Mouse (Mus musculus) cerebellum, adult 2 months (tissue): Measurements from ENCODE around the gene Meis1. TPM values are rescaled to one million over a fixed set of nuclear protein-coding genes. Genes with fewer than 3 reads are reported as not detected.

Experiments used
- DNase-seq, 2 experiments: peaks; one replicate each; pipeline ENCODE4 v3.0.0; 2021
- H3K27ac ChIP-seq: fragments of 200-500 bp; 2 replicates; pipeline ENCODE4 v1.5.1; 2012; ENCODE audit warnings: low read length, control low read depth, inconsistent platforms; ENCODE audit not compliant: insufficient read depth
- H3K27me3 ChIP-seq: fragments of 200-500 bp; 2 replicates; pipeline ENCODE4 v1.6.1; 2012; ENCODE audit warnings: inconsistent platforms, mild to moderate bottlenecking, low read length, moderate library complexity; ENCODE audit not compliant: control insufficient read depth, insufficient read depth
- H3K4me1 ChIP-seq: fragments of 200-500 bp; 2 replicates; pipeline ENCODE4 v1.6.1; 2011; ENCODE audit warnings: low read length; ENCODE audit not compliant: control insufficient read depth, insufficient read depth
- H3K4me3 ChIP-seq: fragments of 200-500 bp; replicated peaks from 2 replicates; pipeline ENCODE3; 2011; ENCODE audit warnings: mild to moderate bottlenecking, low read depth, low read length, control low read depth; ENCODE audit not compliant: insufficient read depth
- CTCF ChIP-seq: fragments of 200-500 bp; IDR thresholded peaks from 2 replicates; pipeline ENCODE4 v1.5.1; 2011; ENCODE audit warnings: low read depth, mild to moderate bottlenecking, control low read depth, low read length, moderate library complexity, borderline replicate concordance; ENCODE audit not compliant: insufficient read depth
- POLR2A ChIP-seq: fragments of 200-500 bp; IDR thresholded peaks from 2 replicates; pipeline ENCODE4 v1.6.1; 2011; ENCODE audit warnings: low read length, control low read depth, borderline replicate concordance; ENCODE audit not compliant: insufficient read depth
- WGBS: fragments of 180-500 bp; shearing (Covaris S2); methylation state at CpG from one replicate; pipeline ENCODE4 v1.1.7; 2018; 5-methylcytosine and 5-hydroxymethylcytosine counted together
- polyA plus RNA-seq: library from polyadenylated mRNA; depleted of rRNA; stranded (reverse); fragments of >200 nt; gene quantifications from 2 replicates; pipeline ENCODE4 v1.2.3, GENCODE M21; 2012

Gene Meis1
- polyA plus RNA-seq, 1 experiment, result 46.3 TPM

GRCm38 (mm10) chr11:18872118-18872751 lies 146.6 kb downstream of the Meis1 start:
- H3K4me3 ChIP-seq, result peak overlapping the region; percentile 71
- peak in 1 of 2 experiments; percentile 23 for DNase-seq
- 9% methylated on average over 12 of the region's 12 CpGs for WGBS
- H3K4me1 ChIP-seq, result peaks cover 7% of the 10 kb centered on the region; the same call in 1 of the 2 replicates
- H3K27me3 ChIP-seq, result no peaks in the 10 kb centered on the region
- peak overlapping the region; percentile 93 for H3K27ac ChIP-seq
- TF ChIP-seq CTCF (no peak), POLR2A (no peak)

DNA sequence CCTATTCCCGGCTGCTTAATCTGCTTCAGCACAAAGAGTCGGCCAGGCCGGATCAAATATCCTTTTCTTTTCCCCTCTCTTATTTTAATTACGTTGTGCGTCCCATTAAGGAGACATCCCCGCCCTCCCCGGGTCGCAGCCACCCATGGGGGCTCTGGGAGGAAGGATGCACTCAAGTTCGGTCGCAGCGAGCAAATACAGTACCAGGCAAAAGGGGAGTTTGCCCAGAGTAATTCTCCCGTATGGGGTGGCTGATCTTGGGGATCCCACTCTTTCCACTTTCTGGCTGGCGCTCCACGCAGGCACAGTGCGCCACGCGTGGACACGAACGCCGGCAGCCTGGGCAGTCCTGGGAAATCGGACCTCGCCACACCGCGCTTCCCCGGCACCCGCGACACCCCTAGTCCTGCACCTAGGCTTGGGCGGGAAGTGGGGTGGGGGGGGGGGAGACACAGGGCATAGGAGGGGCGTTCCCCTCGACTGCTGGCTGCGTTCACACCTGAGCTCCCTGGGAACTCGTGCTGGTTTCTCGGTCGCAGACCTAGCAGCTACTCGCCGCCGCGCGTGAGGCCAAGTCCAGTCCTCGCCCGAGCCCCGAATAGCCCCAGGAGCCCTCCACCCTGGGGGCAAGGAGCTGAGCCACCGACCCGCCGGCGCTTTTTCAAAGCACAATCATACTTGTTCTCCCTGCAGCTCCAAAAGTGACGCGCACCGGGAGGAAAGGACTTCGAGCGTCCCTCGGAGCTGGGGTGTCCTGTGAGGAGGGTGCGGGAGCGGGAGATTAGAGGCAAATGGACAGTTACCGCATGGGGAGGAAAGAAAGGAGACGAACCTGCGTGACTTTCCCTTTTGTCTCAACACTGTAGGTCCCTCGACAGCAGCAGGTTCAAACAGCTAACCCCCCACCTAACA lies 147.4 kb downstream of the Meis1 start:
- under 1% methylated on average over 58 of the region's 58 CpGs for WGBS
- peak overlapping the region; percentile 71 for H3K4me3 ChIP-seq
- peak; percentile 77 to 86 for DNase-seq
- no peak; the same call in 1 of the 2 replicates for TF ChIP-seq CTCF
- TF ChIP-seq POLR2A, result 0 out of 2 replicates have a peak, but pooled peaks have one; percentile 25
- peaks cover 7% of the 10 kb centered on the region; the same call in 1 of the 2 replicates for H3K4me1 ChIP-seq
- H3K27me3 ChIP-seq, result no peaks in the 10 kb centered on the region
- H3K27ac ChIP-seq, result peak overlapping the region; percentile 93

DNA sequence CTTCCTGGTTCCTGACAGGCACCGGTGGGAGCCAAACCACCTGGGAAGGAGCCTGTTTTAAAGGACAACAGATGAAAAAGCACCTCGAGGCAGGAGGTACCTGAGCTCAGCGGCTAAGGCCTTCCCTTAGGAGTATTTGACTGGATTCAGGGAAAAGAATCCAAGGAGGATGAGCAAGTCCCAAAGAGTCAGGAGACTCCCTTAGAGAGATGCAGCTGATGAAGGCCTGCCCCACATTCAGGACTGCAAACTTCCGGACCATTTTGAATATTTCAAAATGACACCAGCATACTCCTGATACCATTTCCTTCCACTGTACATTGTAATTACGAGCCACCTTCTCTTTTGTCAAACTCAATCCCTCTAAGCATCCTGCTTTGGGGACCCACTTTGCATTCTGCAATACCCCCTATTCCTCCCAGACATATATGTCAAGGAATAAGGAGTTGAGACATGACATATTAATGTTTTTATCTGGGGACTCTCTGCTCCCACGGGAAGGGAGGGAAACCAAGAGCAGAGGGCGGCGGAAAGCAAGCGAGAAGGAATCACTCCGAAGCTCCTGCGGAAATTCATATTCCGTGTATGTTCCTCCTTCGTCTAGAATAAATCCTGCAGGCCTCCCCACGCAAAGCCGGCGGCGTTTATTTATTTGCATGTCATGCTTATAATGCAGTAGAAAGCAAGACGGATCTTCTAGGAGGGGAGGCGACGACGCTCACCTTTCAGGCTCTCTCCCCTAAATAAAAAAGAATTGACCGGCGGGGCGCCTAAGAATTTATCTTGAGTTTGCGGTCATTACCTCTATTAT lies 148.5 kb downstream of the Meis1 start:
- no peaks in the 10 kb centered on the region for H3K27me3 ChIP-seq
- H3K4me1 ChIP-seq, result peaks cover 7% of the 10 kb centered on the region; the same call in 1 of the 2 replicates
- peak overlapping the region; percentile 58 for H3K4me3 ChIP-seq
- WGBS, result 11% methylated on average over 25 of the region's 25 CpGs
- TF ChIP-seq POLR2A (peak; percentile 17; the same call in 1 of the 2 replicates), CTCF (no peak)
- peak; percentile 69 to 75 for DNase-seq
- H3K27ac ChIP-seq, result peak overlapping the region; percentile 93

GRCm38 (mm10) chr11:18869429-18869969 lies 149.3 kb downstream of the Meis1 start:
- TF ChIP-seq CTCF (no peak), POLR2A (no peak)
- Histone ChIP-seq H3K4me3 (peak overlapping the region; percentile 58), H3K27me3 (no peaks in the 10 kb centered on the region), H3K27ac (peak overlapping the region; percentile 93), H3K4me1 (peaks cover 7% of the 10 kb centered on the region; the same call in 1 of the 2 replicates)
- 42% methylated on average over 6 of the region's 6 CpGs for WGBS
- DNase-seq, result peak in 1 of 2 experiments; percentile 45

GRCm38 (mm10) chr11:18867665-18868064 lies 151.1 kb downstream of the Meis1 start:
- DNase-seq, result peak; percentile 44 to 62
- Histone ChIP-seq H3K27ac (no peak overlapping the region), H3K27me3 (no peaks in the 10 kb centered on the region), H3K4me3 (no peak overlapping the region), H3K4me1 (peaks cover 7% of the 10 kb centered on the region; the same call in 1 of the 2 replicates)
- 15% methylated on average over 2 of the region's 2 CpGs for WGBS
- TF ChIP-seq CTCF (no peak), POLR2A (no peak)

DNA sequence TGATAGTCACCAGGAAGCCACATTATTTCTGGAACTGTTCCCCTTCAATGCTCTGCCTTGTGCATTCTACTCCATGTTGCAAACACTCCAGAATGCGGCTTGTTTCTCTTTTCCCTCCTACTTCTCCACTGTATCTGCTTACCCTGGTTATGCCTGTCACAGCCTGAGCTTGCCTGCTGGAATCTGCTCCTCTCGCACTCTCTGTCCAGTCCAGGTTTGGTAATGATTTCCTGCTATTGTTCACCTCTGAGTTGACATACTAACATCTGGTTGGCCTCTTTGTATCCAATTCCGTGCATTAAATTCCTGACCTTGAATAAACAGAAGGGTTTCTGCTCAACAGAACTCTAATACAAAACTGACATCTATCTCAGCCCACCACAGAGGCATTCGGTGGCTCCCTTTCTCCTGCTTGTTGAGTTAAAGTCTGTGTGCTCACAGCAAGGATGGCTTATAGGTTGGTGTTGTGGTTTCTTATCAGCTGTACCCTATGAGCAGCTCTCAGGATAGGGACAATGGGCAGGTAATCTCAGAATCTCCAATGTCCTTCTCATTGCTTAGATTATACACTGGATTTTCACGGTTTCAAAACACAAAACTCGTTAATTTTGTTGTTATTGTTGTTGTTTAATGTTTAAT lies 152.5 kb downstream of the Meis1 start:
- H3K27ac ChIP-seq, result no peak overlapping the region
- no peak for DNase-seq
- H3K27me3 ChIP-seq, result no peaks in the 10 kb centered on the region
- WGBS, result 83% methylated on average over 6 of the region's 6 CpGs
- no peak overlapping the region for H3K4me3 ChIP-seq
- H3K4me1 ChIP-seq, result peaks cover 7% of the 10 kb centered on the region; the same call in 1 of the 2 replicates
- TF ChIP-seq CTCF (no peak), POLR2A (no peak)
